Mouse (Mus musculus) adrenal gland (tissue): ENCODE results near the gene Fam216a.

ENCODE experiments used
- intact Hi-C: fragments of 180-260 bp; cut with DNase I; formaldehyde crosslinking; loops from one replicate; pipeline ENCODE4 v1.15.1; 2025
- long read RNA-seq, 2 experiments: library from polyadenylated mRNA; unstranded; transcript quantifications; one replicate each; pipeline ENCODE4 v2.0.0; 2020; ENCODE audit warnings: borderline replicate concordance in 1 of 2; ENCODE audit not compliant: insufficient replicate concordance in 1 of 2

The Fam216a gene
- long read RNA-seq, experiment 1, transcript Fam216a-201 (7 exons, 1,388 nt), result major isoform, 41 of 52 reads
- long read RNA-seq, experiment 1, partial matches to known transcripts, result 2 of 52 reads
- long read RNA-seq, experiment 1, other reads (novel, unspliced or antisense), result 9 of 52 reads
- long read RNA-seq, experiment 2, transcript Fam216a-201 (7 exons, 1,388 nt), result major isoform, 74 of 88 reads
- long read RNA-seq, experiment 2, partial matches to known transcripts, result 2 of 88 reads
- long read RNA-seq, experiment 2, other reads (novel, unspliced or antisense), result 12 of 88 reads

GRCm38 (mm10) chr5:122372192-122372769, at the start of gene Fam216a:
TSS of gene Fam216a (minus strand) at chr5:122372364.
- intact Hi-C loops, result no loop called here

GRCm38 (mm10) chr5:122421271-122422068, 49.3 kb upstream of the Fam216a start, which contains the start of gene Anapc7:
TSS of gene Anapc7 (plus strand) at chr5:122421693.
- intact Hi-C loops, result loop anchor here (5.0 kb wide), 1 partner anchor 36 kb away; no protein-coding TSS in a partner anchor

- intact Hi-C loops, result loop anchor here (5.0 kb wide), 1 partner anchor 37 kb away; no protein-coding TSS in a partner anchor
These were observed 48.5 kb upstream of the Fam216a start for GRCm38 (mm10) chr5:122420676-122421075.

- intact Hi-C loops, result no loop called here
These were observed 43.3 kb upstream of the Fam216a start for GRCm38 (mm10) chr5:122415465-122415864.

GRCm38 (mm10) chr5:122414351-122414750, 42.2 kb upstream of the Fam216a start:
- intact Hi-C loops, result no loop called here

GRCm38 (mm10) chr5:122412826-122413225, 40.7 kb upstream of the Fam216a start:
- intact Hi-C loops, result no loop called here

- intact Hi-C loops, result no loop called here
These were observed 39.7 kb upstream of the Fam216a start for GRCm38 (mm10) chr5:122411892-122412291.

GRCm38 (mm10) chr5:122409692-122410645, 37.8 kb upstream of the Fam216a start:
- intact Hi-C loops, result no loop called here

GRCm38 (mm10) chr5:122405537-122405936, 33.4 kb upstream of the Fam216a start:
- intact Hi-C loops, result no loop called here

GRCm38 (mm10) chr5:122403362-122403761, 31.2 kb upstream of the Fam216a start:
- intact Hi-C loops, result loop anchor here (5.0 kb wide), 2 partner anchors 224 to 324 kb away; no protein-coding TSS in a partner anchor

- intact Hi-C loops, result loop anchor here (5.0 kb wide), 2 partner anchors 225 to 325 kb away; no protein-coding TSS in a partner anchor
These were observed 30.6 kb upstream of the Fam216a start for GRCm38 (mm10) chr5:122402772-122403171.

GRCm38 (mm10) chr5:122402160-122402559, 30.0 kb upstream of the Fam216a start:
- intact Hi-C loops, result loop anchor here (5.0 kb wide), 2 partner anchors 225 to 325 kb away; no protein-coding TSS in a partner anchor

- intact Hi-C loops, result loop anchor here (5.0 kb wide), 2 partner anchors 226 to 326 kb away; no protein-coding TSS in a partner anchor
These were observed 29.1 kb upstream of the Fam216a start for GRCm38 (mm10) chr5:122401303-122401640.

GRCm38 (mm10) chr5:122400628-122401302, 28.6 kb upstream of the Fam216a start:
- intact Hi-C loops, result loop anchor here (5.0 kb wide), 2 partner anchors 227 to 327 kb away; no protein-coding TSS in a partner anchor

GRCm38 (mm10) chr5:122399871-122400270, 27.7 kb upstream of the Fam216a start:
- intact Hi-C loops, result loop anchor here (5.0 to 10.0 kb wide), 3 partner anchors 227 to 327 kb away; no protein-coding TSS in a partner anchor

- intact Hi-C loops, result loop anchor here (10.0 kb wide), 1 partner anchor 263 kb away; no protein-coding TSS in a partner anchor
These were observed 25.3 kb upstream of the Fam216a start for GRCm38 (mm10) chr5:122397495-122397894.

GRCm38 (mm10) chr5:122396791-122397190, 24.6 kb upstream of the Fam216a start:
- intact Hi-C loops, result loop anchor here (10.0 kb wide), 1 partner anchor 262 kb away; no protein-coding TSS in a partner anchor

GRCm38 (mm10) chr5:122393887-122394286, 21.7 kb upstream of the Fam216a start:
- intact Hi-C loops, result loop anchor here (5.0 to 10.0 kb wide), 2 partner anchors 127 to 259 kb away; no protein-coding TSS in a partner anchor
